Mouse (Mus musculus) ES-Bruce4 (cell line): Measurements from ENCODE around the gene Cnpy1.

ENCODE experiments used
- CTCF ChIP-seq: IDR thresholded peaks from one replicate; pipeline ENCODE4 v1.8.1; 2011; ENCODE audit warnings: low read depth, low read length
- EP300 ChIP-seq: IDR thresholded peaks from 2 replicates; pipeline ENCODE4 v1.6.1; 2011; ENCODE audit warnings: low read depth, low read length; ENCODE audit not compliant: insufficient read depth
- POLR2A ChIP-seq: IDR thresholded peaks from one replicate; pipeline ENCODE4 v1.8.1; 2011; ENCODE audit warnings: low read length; ENCODE audit not compliant: insufficient read depth

- no peak for TF ChIP-seq CTCF
- no peak for TF ChIP-seq EP300
- no peak for TF ChIP-seq POLR2A
These were observed 73.9 kb downstream of the Cnpy1 start for GRCm38 (mm10) chr5:28171667-28172066.
